Mouse (Mus musculus): ENCODE data around the gene Cst11.
"Not testable (repeated sequence)": the region's sequence is repeated elsewhere in the genome, so short reads cannot be mapped to it uniquely, and the experiment has no call there.

Gene Cst11

GRCm38 (mm10) chr2:148771397-148771796, at the start of gene Cst11:
Cst11 (minus strand) TSS chr2:148771497.
- CTCF ChIA-PET, result interaction anchor here in 1 of 4 experiments (0.6 to 0.7 kb wide), 2 partner anchors 235 to 1591 kb away, joined by 4 to 8 read pairs; partner anchors contain the start of gene 3300002I08Rik
- POLR2A ChIA-PET, result not testable (repeated sequence)

- ChIA-PET CTCF (no interaction called here), POLR2A (interaction anchor here in 1 of 4 experiments (2.2 kb wide), 1 partner anchor 55 kb away, joined by 5 read pairs; the partner anchor contains the start of gene Cst3)
Observed at GRCm38 (mm10) chr2:148819909-148820308, 48.6 kb upstream of the Cst11 start, which contains the start of gene Cst13. Cst13 (plus strand) TSS chr2:148820081.

- ChIA-PET CTCF (no interaction called here), POLR2A (no interaction called here)
Observed at GRCm38 (mm10) chr2:148806696-148807095, 35.4 kb upstream of the Cst11 start.

- ChIA-PET CTCF (no interaction called here), POLR2A (no interaction called here)
Observed at GRCm38 (mm10) chr2:148801491-148801921, 30.2 kb upstream of the Cst11 start.

GRCm38 (mm10) chr2:148798485-148798884, 27.2 kb upstream of the Cst11 start, which contains the start of gene Cst8:
Cst8 (plus strand) TSS chr2:148798785.
- ChIA-PET CTCF (interaction anchor here in 1 of 4 experiments (1.2 kb wide), 1 partner anchor 53 kb away, joined by 3 read pairs; no protein-coding TSS in a partner anchor), POLR2A (no interaction called here)

GRCm38 (mm10) chr2:148789142-148789541, 17.8 kb upstream of the Cst11 start, which contains the start of gene Cst12:
Cst12 (plus strand) TSS chr2:148789361.
- CTCF ChIA-PET, result no interaction called here
- POLR2A ChIA-PET, result no interaction called here

GRCm38 (mm10) chr2:148781709-148782108, 10.4 kb upstream of the Cst11 start, which contains the start of gene 8030411F24Rik:
8030411F24Rik (plus strand) TSS chr2:148782009.
- ChIA-PET POLR2A (interaction anchor here in 1 of 4 experiments (0.9 kb wide), 1 partner anchor 93 kb away, joined by 3 read pairs; the partner anchor contains the start of gene Cst3), CTCF (no interaction called here)

- POLR2A ChIA-PET, result interaction anchor here in 3 of 4 experiments (0.7 to 1.4 kb wide), 3 partner anchors 12 to 128 kb away, joined by 3 to 4 read pairs (median 3); no protein-coding TSS in a partner anchor
Observed at GRCm38 (mm10) chr2:148763648-148764388, 7.5 kb downstream of the Cst11 start.

GRCm38 (mm10) chr2:148754310-148754846, 16.9 kb downstream of the Cst11 start:
- POLR2A ChIA-PET, result no interaction called here
- CTCF ChIA-PET, result interaction anchor here in 2 of 4 experiments (1.3 to 4.4 kb wide), 2 partner anchors 147 to 148 kb away, joined by 4 to 22 read pairs; no protein-coding TSS in a partner anchor

More at GRCm38 (mm10) chr2:148763648-148764388, 7.5 kb downstream of the Cst11 start:
- CTCF ChIA-PET, result interaction anchor here in 3 of 4 experiments (0.6 to 2.1 kb wide), 6 partner anchors 11 to 543 kb away, joined by 3 to 7 read pairs (median 4); no protein-coding TSS in a partner anchor

GRCm38 (mm10) chr2:148751893-148752813, 19.1 kb downstream of the Cst11 start:
- ChIA-PET POLR2A (interaction anchor here in 1 of 4 experiments (0.7 kb wide), 1 partner anchor 479 kb away, joined by 3 read pairs; no protein-coding TSS in a partner anchor), CTCF (interaction anchor here (0.5 to 4.4 kb wide), 24 partner anchors 10 to 1407 kb away, joined by 3 to 25 read pairs (median 4); partner anchors contain the start of gene Napb (in 2 of the 4))

- ChIA-PET CTCF (interaction anchor here (0.7 to 4.4 kb wide), 6 partner anchors 44 to 272 kb away, joined by 3 to 25 read pairs (median 8); no protein-coding TSS in a partner anchor), POLR2A (no interaction called here)
Observed at GRCm38 (mm10) chr2:148750058-148750457, 21.2 kb downstream of the Cst11 start, which contains the start of gene Cstl1. Cstl1 (plus strand) TSS chr2:148750358.

GRCm38 (mm10) chr2:148743846-148744407, 27.4 kb downstream of the Cst11 start:
- POLR2A ChIA-PET, result no interaction called here
- CTCF ChIA-PET, result interaction anchor here in 1 of 4 experiments (0.6 kb wide), 1 partner anchor 234 kb away, joined by 4 read pairs; no protein-coding TSS in a partner anchor

- CTCF ChIA-PET, result no interaction called here
- POLR2A ChIA-PET, result no interaction called here
Observed at GRCm38 (mm10) chr2:148743001-148743400, 28.3 kb downstream of the Cst11 start.

- ChIA-PET POLR2A (interaction anchor here in 3 of 4 experiments (1.0 to 3.1 kb wide), 25 partner anchors 9 to 143 kb away, joined by 3 to 24 read pairs (median 6); partner anchors contain the start of genes Gzf1 (in 3 of the 3), Nxt1 (in 3 of the 3) and Cst3 (in 2 of the 3)), CTCF (interaction anchor here (0.6 to 2.1 kb wide), 8 partner anchors 19 to 170 kb away, joined by 3 to 12 read pairs (median 4); no protein-coding TSS in a partner anchor)
Observed at GRCm38 (mm10) chr2:148732327-148733000, 38.8 kb downstream of the Cst11 start, which contains the start of gene Napb. Napb (minus strand) TSS chr2:148732467.

GRCm38 (mm10) chr2:148731614-148732326, 39.5 kb downstream of the Cst11 start:
- POLR2A ChIA-PET, result interaction anchor here in 3 of 4 experiments (0.6 to 3.1 kb wide), 27 partner anchors 8 to 143 kb away, joined by 3 to 24 read pairs (median 5); partner anchors contain the start of genes Gzf1 (in 3 of the 3), Nxt1 (in 3 of the 3) and Cst3 (in 2 of the 3)

GRCm38 (mm10) chr2:148719271-148719995, 51.9 kb downstream of the Cst11 start:
- ChIA-PET CTCF (interaction anchor here in 1 of 4 experiments (1.5 kb wide), 1 partner anchor 13 kb away, joined by 5 read pairs; no protein-coding TSS in a partner anchor), POLR2A (no interaction called here)

More at GRCm38 (mm10) chr2:148731614-148732326, 39.5 kb downstream of the Cst11 start:
- CTCF ChIA-PET, result interaction anchor here (0.6 to 2.1 kb wide), 8 partner anchors 20 to 171 kb away, joined by 3 to 12 read pairs (median 4); no protein-coding TSS in a partner anchor

Measured in embryonic stem cell, embryonic (primary cell).